ENCODE assay signal across 22 mouse cellular contexts in the genomic region with DNA sequence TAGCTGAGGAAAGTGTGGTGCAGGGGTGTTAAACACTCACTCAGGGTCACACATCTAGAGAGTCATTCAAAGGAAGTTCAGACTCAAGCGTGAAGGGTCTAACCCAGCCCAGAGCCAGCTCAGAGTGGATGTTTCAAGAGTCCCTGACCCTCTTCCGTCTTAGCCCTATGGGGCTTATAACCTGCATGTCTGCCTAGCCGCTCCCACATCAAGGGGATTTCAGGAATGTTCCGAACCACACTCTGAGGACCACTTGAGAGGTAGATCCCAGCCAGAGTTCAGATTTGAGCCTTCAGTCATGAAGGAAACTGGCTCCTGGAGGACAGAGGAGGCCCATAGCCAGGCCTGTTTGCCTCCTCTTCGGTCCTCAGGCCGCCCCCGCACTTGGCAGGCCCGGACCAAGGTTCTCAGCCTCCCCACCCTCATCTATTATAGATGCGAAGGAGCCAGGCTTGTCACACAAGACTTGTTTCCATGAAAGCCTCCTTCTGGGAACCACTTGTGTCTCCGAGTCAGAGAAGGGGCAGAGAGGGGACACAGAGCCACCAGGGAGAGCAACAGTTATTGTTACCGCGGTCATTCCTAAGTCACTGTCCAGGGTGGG. TPM values are rescaled to one million over a fixed set of nuclear protein-coding genes. Genes with fewer than 3 reads are reported as not detected.
DNase-seq lines count a peak whose midpoint lies in the region; ATAC-seq lines count a peak whose summit lies in the region.
"Had no signal": no experiment of that assay in that cellular context is flagged by ENCODE, and none has a peak within 500 bp of the region (broad histone marks: within the 10 kb centered on the region; RNA-seq: fewer than 3 reads in every experiment).

No protein-coding gene starts in this region.

- H3K36me3 ChIP-seq in hindbrain, embryonic 13.5 days = no peaks in the 10 kb centered on the region
- no peaks in the 10 kb centered on the region for H3K36me3 ChIP-seq in hindbrain, embryonic 11.5 days (ENCODE audit: control insufficient read depth, insufficient read depth, low read length)
- H3K36me3 ChIP-seq: forebrain, embryonic 15.5 days; midbrain, embryonic 12.5 days had no signal

- no peak for ATAC-seq in hindbrain, embryonic 13.5 days (ENCODE audit: low FRiP score)
- no peak for ATAC-seq in hindbrain, embryonic 11.5 days (ENCODE audit: low FRiP score)
- ATAC-seq: CD4-positive, CD25-positive, alpha-beta regulatory T cell, adult 4 months; forebrain, embryonic 15.5 days; inflammation-experienced regulatory T-cells, adult 6 months had no signal

- intact Hi-C loops in heart, postnatal 36 days (cut with DNase I) = no loop called here

- H3K9me3 ChIP-seq in hindbrain, embryonic 13.5 days = no peaks in the 10 kb centered on the region
- no peaks in the 10 kb centered on the region for H3K9me3 ChIP-seq in hindbrain, embryonic 11.5 days (ENCODE audit: control insufficient read depth, low read length)
- H3K9me3 ChIP-seq: embryonic facial prominence, embryonic 15.5 days; forebrain, embryonic 15.5 days; heart, embryonic 13.5 days; liver, embryonic 15.5 days; midbrain, embryonic 12.5 days had no signal

- WGBS in hindbrain, embryonic 13.5 days = 82% methylated on average over 12 of the region's 12 CpGs
- WGBS in hindbrain, embryonic 11.5 days = 85% methylated on average over 12 of the region's 12 CpGs

- peak; percentile 93 for DNase-seq in heart, adult 11 months
- DNase-seq in heart, postnatal 36 days = no peak
- DNase-seq in hindbrain, embryonic 11.5 days (ENCODE audit: low spot score) = no peak
- DNase-seq in lung, postnatal 10 days = peak; percentile 75
- no peak for DNase-seq in urinary bladder, postnatal 4 days (ENCODE audit: low spot score in 2 of 2)
- no peak for DNase-seq in thymus, postnatal 36 days
- DNase-seq: adrenal gland, postnatal 36 days; cerebellum, adult 9-10 months; kidney, adult 18-20 months; layer of hippocampus, adult 9-11 months; thymus, adult 18-20 months; thymus, postnatal 4 days had no signal

- H3K27ac ChIP-seq in hindbrain, embryonic 13.5 days = no peak overlapping the region
- no peak overlapping the region for H3K27ac ChIP-seq in hindbrain, embryonic 11.5 days (ENCODE audit: low read depth, low read length)
- H3K27ac ChIP-seq: embryonic facial prominence, embryonic 15.5 days; forebrain, embryonic 15.5 days; heart, embryonic 13.5 days; hindbrain, embryonic 14.5 days; kidney, postnatal 0 days; liver, embryonic 15.5 days; midbrain, embryonic 12.5 days had no signal

- 0 out of 2 replicates have a peak overlapping the region, but pooled peaks have one; percentile 39 for H3K9ac ChIP-seq in hindbrain, embryonic 13.5 days
- no peak overlapping the region for H3K9ac ChIP-seq in hindbrain, embryonic 11.5 days (ENCODE audit: low read depth, low read length)
- H3K9ac ChIP-seq: embryonic facial prominence, embryonic 15.5 days; forebrain, embryonic 15.5 days; heart, embryonic 13.5 days; hindbrain, embryonic 14.5 days; liver, embryonic 15.5 days; midbrain, embryonic 12.5 days had no signal

- H3K4me1 ChIP-seq in hindbrain, embryonic 13.5 days (replicated peaks) = peaks cover 5% of the 10 kb centered on the region
- H3K4me1 ChIP-seq in hindbrain, embryonic 11.5 days (replicated peaks; ENCODE audit: control insufficient read depth, insufficient read depth, low read length) = 0 out of 2 replicates have a peak, but pooled peaks cover 2% of the 10 kb centered on the region

- peaks cover 26% of the 10 kb centered on the region for H3K27me3 ChIP-seq in hindbrain, embryonic 13.5 days
- peaks cover 14% of the 10 kb centered on the region for H3K27me3 ChIP-seq in hindbrain, embryonic 11.5 days (ENCODE audit: control insufficient read depth, insufficient read depth, low read length)
- H3K27me3 ChIP-seq: embryonic facial prominence, embryonic 15.5 days had no signal

- H3K4me2 ChIP-seq in hindbrain, embryonic 13.5 days = no peak overlapping the region
- H3K4me2 ChIP-seq in hindbrain, embryonic 11.5 days (replicated peaks; ENCODE audit: low read depth, low read length) = no peak overlapping the region
- H3K4me2 ChIP-seq: embryonic facial prominence, embryonic 15.5 days; forebrain, embryonic 15.5 days; heart, embryonic 13.5 days; hindbrain, embryonic 14.5 days; liver, embryonic 15.5 days; midbrain, embryonic 12.5 days had no signal

- no peak overlapping the region for H3K4me3 ChIP-seq in hindbrain, embryonic 13.5 days
- no peak overlapping the region for H3K4me3 ChIP-seq in hindbrain, embryonic 11.5 days (ENCODE audit: low read depth, low read length)
- H3K4me3 ChIP-seq: embryonic facial prominence, embryonic 15.5 days; forebrain, embryonic 15.5 days; heart, embryonic 13.5 days; liver, embryonic 15.5 days; midbrain, embryonic 12.5 days had no signal

RNA-seq across cellular contexts. Expression of a gene that starts 30.9 kb away (rescaled TPM):
- total RNA-seq in heart, postnatal 36 days (2021) = 100 to 1,000 TPM; 969 to 984 TPM
- 27.4 and 28.2 TPM in 2 replicates for polyA plus RNA-seq in hindbrain, embryonic 13.5 days (2015; fragmentation: Nextera tagmentation; extraction: Ambion mirVana)
- 39.9 and 40.2 TPM in 2 replicates for polyA plus RNA-seq in hindbrain, embryonic 11.5 days (2014; fragmentation: Nextera tagmentation; extraction: Ambion mirVana)

RNA-seq across cellular contexts. Expression of a gene that starts 49.7 kb away (rescaled TPM):
- total RNA-seq in heart, postnatal 36 days (2021) = 10 to 100 TPM; 79.9 to 88.4 TPM
- 15.1 and 18.6 TPM in 2 replicates for polyA plus RNA-seq in hindbrain, embryonic 13.5 days (2015; fragmentation: Nextera tagmentation; extraction: Ambion mirVana)
- polyA plus RNA-seq in hindbrain, embryonic 11.5 days (2014; fragmentation: Nextera tagmentation; extraction: Ambion mirVana) = 12.6 and 14.5 TPM in 2 replicates

Comparison
In these comparisons a context has a peak if more than half of its experiments do, and no peak if none do; other contexts are left out.
1. DNase-seq: peak in heart, adult 11 months (single experiment) and lung, postnatal 10 days (single experiment); none in heart, postnatal 36 days (0 of 2), hindbrain, embryonic 11.5 days (single experiment), urinary bladder, postnatal 4 days (0 of 2) and thymus, postnatal 36 days (0 of 2).